Mouse (Mus musculus) lung, adult 2 months (tissue): Measurements from ENCODE around the gene Etfa.

Experiments
- CTCF ChIP-seq: fragments of 200-500 bp; IDR thresholded peaks from 2 replicates; pipeline ENCODE4 v1.5.1; 2011; ENCODE audit warnings: mild to moderate bottlenecking, low read length, control low read depth; ENCODE audit not compliant: insufficient read depth
- POLR2A ChIP-seq: fragments of 200-500 bp; IDR thresholded peaks from 2 replicates; pipeline ENCODE4 v1.6.1; 2011; ENCODE audit warnings: low read depth, mild to moderate bottlenecking, control low read depth, low read length, borderline replicate concordance; ENCODE audit errors: extremely low read depth

GRCm38 (mm10) chr9:55476084-55476483 lies 36.0 kb downstream of the Etfa start:
- TF ChIP-seq CTCF: no peak
- TF ChIP-seq POLR2A: no peak
